Mouse (Mus musculus): ENCODE measurements around the gene Dapk1.

Dapk1 gene

GRCm38 (mm10) chr13:60616036-60616435, 14.3 kb downstream of the Dapk1 start:
- no peak for DNase-seq (ENCODE audit: low spot score)

GRCm38 (mm10) chr13:60618287-60618686, 16.5 kb downstream of the Dapk1 start:
- DNase-seq (ENCODE audit: low spot score), result no peak

GRCm38 (mm10) chr13:60619723-60620122, 18.0 kb downstream of the Dapk1 start:
- DNase-seq (ENCODE audit: low spot score), result no peak

- DNase-seq (ENCODE audit: low spot score), result no peak
These were observed 19.7 kb downstream of the Dapk1 start for GRCm38 (mm10) chr13:60621411-60621965.

GRCm38 (mm10) chr13:60625581-60625980, 23.8 kb downstream of the Dapk1 start:
- no peak for DNase-seq (ENCODE audit: low spot score)

GRCm38 (mm10) chr13:60627843-60628656, 26.3 kb downstream of the Dapk1 start:
- DNase-seq (ENCODE audit: low spot score), result no peak

GRCm38 (mm10) chr13:60628657-60628950, 26.9 kb downstream of the Dapk1 start:
- no peak for DNase-seq (ENCODE audit: low spot score)

- no peak for DNase-seq (ENCODE audit: low spot score)
These were observed 27.7 kb downstream of the Dapk1 start for GRCm38 (mm10) chr13:60629419-60629818.

- DNase-seq (ENCODE audit: low spot score), result no peak
These were observed 32.2 kb downstream of the Dapk1 start for GRCm38 (mm10) chr13:60633945-60634344.

- no peak for DNase-seq (ENCODE audit: low spot score)
These were observed 33.9 kb downstream of the Dapk1 start for GRCm38 (mm10) chr13:60635636-60636035.

GRCm38 (mm10) chr13:60639482-60640055, 37.8 kb downstream of the Dapk1 start:
- DNase-seq (ENCODE audit: low spot score), result no peak

- DNase-seq (ENCODE audit: low spot score), result no peak
These were observed 38.7 kb downstream of the Dapk1 start for GRCm38 (mm10) chr13:60640420-60640819.

- DNase-seq (ENCODE audit: low spot score), result no peak
These were observed 42.7 kb downstream of the Dapk1 start for GRCm38 (mm10) chr13:60644457-60644889.

GRCm38 (mm10) chr13:60646791-60647190, 45.0 kb downstream of the Dapk1 start:
- DNase-seq (ENCODE audit: low spot score), result no peak

GRCm38 (mm10) chr13:60648350-60648749, 46.6 kb downstream of the Dapk1 start:
- no peak for DNase-seq (ENCODE audit: low spot score)

GRCm38 (mm10) chr13:60650000-60650399, 48.3 kb downstream of the Dapk1 start:
- no peak for DNase-seq (ENCODE audit: low spot score)

- no peak for DNase-seq (ENCODE audit: low spot score)
These were observed 52.3 kb downstream of the Dapk1 start for GRCm38 (mm10) chr13:60654017-60654565.

- DNase-seq (ENCODE audit: low spot score), result no peak
These were observed 53.5 kb downstream of the Dapk1 start for GRCm38 (mm10) chr13:60655246-60655645.

- no peak for DNase-seq (ENCODE audit: low spot score)
These were observed 57.9 kb downstream of the Dapk1 start for GRCm38 (mm10) chr13:60659600-60659999.

- DNase-seq (ENCODE audit: low spot score), result no peak
These were observed 58.3 kb downstream of the Dapk1 start for GRCm38 (mm10) chr13:60660056-60660455.

- no peak for DNase-seq (ENCODE audit: low spot score)
These were observed 59.0 kb downstream of the Dapk1 start for GRCm38 (mm10) chr13:60660711-60661261.

GRCm38 (mm10) chr13:60662493-60663177, 60.9 kb downstream of the Dapk1 start:
- no peak for DNase-seq (ENCODE audit: low spot score)
